Mouse (Mus musculus): ENCODE data around the gene Lrrc58.

Gene Lrrc58

DNA sequence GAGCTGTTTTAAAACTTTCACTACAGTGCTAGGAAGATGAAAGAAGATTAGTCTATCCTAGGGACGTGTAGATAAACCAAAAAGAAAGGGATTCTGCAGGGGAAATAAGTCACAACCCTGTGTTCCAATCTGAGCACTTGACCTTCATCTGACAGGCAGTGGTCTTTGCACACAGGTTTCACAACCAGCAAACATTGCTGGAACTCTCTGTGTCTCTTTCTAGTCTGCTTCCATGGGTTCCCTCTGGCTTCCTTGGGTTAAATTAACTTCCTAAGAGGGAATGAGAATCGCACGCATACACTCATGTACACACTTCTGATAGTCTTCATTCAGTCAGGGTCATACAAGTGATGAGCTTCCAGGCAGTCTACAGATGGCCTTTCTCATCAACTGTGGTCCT lies 4.3 kb upstream of the Lrrc58 start:
- in situ Hi-C loops (cut with MboI; ENCODE audit: low pct_unique_long_range_greater_than_20kb in 1 of 2, low sequenced_read_pairs in 2 of 2, unreplicated experiment in 1 of 2), result no loop called here

DNA sequence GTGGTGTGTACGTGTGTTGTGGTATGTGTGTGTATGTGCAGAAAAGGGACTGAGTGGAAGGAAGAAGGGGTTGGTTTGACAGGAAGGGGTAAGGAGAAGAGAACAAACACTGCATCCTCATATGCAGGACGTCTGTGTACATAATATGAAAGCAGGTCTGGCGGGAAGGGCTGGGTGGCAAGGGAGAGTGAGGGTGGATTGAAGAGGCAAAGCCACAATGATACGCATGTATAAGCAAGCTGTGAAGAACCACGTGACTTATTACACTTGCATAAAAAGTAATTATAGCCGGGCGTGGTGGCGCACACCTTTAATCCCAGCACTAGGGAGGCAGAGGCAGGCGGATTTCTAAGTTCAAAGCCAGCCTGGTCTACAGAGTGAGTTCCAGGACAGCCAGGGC lies 2.3 kb upstream of the Lrrc58 start:
- in situ Hi-C loops (cut with MboI; ENCODE audit: low pct_unique_long_range_greater_than_20kb in 1 of 2, low sequenced_read_pairs in 2 of 2, unreplicated experiment in 1 of 2), result no loop called here

DNA sequence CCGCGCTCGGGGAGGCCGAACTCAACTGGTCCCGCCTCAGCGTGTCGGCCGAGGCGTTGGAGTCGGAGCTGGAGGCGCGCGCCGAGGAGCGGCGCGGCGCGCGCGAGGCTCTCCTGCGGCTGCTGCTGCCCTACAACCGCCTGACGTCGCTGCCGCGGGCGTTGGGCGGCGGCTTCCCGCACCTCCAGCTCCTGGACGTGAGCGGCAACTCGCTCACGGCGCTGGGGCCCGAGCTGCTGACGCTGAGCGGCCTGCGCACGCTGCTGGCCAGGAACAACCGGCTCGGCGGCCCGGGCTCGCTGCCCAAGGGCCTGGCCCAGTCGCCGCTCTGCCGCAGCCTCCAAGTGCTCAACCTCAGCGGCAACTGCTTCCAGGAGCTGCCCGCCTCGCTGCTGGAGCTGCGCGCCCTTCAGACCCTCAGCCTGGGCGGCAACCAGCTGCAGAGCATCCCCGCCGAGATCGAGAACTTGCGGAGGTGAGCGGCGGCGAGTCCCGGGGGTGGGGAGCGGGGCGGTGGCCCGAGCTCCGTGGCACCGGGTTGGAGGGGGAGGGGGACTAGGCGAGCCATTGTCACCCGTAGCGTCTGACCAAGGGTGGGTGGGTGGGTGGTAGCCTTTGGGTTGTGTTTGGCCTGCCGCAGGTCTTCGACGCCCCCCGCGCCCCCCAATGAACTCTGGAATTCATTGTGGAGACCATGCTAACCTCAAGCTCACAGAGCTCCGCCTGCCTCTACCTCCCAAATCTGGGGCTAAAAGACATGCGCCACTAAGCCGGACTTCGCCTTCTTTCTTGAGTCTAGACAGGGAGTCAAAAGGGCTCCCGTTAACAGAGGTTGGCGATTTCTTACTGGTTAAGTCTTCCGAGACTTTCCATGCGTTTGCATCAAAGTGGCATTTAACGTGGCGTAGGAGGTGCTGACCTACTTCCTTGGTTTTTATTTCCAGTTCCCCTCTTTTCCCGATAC lies 599 bp downstream of the Lrrc58 start:
- in situ Hi-C loops (cut with MboI; ENCODE audit: low pct_unique_long_range_greater_than_20kb in 1 of 2, low sequenced_read_pairs in 2 of 2, unreplicated experiment in 1 of 2), result no loop called here

DNA sequence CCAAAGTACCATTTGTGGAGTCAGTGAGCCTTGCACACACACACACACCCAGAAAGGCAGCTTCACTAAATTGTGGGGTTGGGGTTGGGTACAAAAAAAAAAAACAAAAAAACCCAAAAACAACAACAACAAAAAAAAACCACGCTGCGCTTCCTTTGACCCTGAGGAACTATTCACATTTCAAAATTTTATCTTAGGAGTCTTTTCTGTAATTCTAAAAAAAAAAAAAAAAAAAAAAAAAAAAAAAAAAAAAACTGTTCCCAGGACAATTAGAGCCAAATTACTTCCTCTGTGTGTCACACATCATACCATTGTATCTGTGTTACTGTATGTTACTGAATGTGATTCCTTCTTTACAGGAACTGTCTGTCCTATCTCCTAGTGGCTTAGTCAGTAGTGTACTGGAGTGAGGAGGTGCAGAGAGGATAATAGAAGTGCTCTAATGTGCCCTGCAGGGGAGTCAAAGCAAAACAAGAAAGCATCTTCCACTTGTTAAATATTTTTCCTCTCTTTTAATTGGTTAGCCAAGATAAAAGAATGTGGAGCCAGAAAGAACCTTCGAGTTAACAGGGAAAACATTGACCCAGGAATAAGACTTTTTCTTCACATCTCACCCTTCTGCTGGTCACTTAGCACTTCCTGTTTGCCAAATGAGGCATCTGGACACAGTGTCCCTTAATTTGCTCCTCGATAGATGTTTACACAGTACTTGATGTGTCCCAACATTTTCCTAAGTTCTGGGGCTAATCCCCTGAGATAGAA lies 1.5 kb downstream of the Lrrc58 start:
- in situ Hi-C loops (cut with MboI; ENCODE audit: low pct_unique_long_range_greater_than_20kb in 1 of 2, low sequenced_read_pairs in 2 of 2, unreplicated experiment in 1 of 2), result no loop called here

DNA sequence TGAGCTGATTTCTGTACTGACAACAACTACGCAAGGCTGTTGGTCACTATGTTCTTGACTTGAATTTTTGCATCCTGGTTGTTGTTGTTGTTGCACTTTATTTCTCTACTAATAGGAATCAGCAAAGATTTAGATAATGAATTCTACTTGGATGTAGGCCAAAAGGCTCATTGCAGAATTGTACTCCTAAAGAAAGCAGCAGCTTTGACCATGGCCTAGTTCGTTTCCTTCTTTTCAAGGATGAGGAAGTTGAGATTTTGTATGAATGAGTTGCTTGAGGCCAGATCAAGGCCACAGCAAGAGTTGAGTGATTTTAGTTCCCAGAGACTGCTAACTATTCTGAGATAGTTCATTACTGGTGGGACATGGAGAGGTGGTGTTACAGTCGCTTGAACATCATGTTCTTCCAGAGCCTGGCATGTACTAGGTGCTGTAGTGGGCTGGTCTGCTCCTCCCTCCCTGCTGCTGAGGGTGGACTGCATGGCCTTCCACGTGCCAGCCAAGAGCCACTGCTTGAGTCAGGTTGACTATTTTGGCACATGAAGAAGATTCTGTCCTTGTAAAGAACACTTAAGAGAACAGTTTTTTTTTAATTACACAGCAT lies 3.0 kb downstream of the Lrrc58 start:
- in situ Hi-C loops (cut with MboI; ENCODE audit: low pct_unique_long_range_greater_than_20kb in 1 of 2, low sequenced_read_pairs in 2 of 2, unreplicated experiment in 1 of 2), result no loop called here

DNA sequence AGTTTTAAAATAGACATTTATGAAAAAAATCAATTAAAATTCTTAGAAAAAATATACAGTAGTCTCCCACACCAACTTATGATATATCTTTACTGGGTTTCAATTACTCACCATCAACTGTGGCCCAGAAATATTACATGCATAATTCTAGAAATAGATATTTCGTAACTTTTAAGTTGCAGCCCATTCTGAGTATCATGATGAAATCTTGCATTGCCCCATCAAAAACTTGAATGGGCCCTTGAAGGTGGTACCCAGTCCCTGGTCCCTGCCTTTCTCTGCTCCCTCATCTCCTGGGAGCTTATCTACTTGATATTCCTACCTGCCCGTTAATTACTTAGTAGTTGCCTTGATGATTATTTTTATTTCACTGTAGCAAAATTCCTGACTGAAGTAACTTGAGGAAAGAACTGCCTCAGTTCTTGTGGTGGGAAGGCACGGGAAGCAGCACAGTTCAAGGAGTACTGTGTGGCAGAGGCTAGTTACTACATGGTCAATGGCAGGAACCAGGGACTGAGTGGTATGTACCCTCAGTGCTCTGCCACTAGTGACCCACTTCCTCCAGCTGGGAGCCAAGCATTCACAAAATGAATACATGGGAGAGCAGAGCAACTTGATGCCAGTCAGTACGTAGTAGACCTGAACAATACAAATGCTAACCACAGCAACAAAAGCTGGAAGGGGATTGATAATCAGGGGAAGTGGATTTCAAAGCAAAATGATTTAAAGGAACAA lies 6.5 kb downstream of the Lrrc58 start:
- in situ Hi-C loops (cut with MboI; ENCODE audit: low pct_unique_long_range_greater_than_20kb in 1 of 2, low sequenced_read_pairs in 2 of 2, unreplicated experiment in 1 of 2), result no loop called here

DNA sequence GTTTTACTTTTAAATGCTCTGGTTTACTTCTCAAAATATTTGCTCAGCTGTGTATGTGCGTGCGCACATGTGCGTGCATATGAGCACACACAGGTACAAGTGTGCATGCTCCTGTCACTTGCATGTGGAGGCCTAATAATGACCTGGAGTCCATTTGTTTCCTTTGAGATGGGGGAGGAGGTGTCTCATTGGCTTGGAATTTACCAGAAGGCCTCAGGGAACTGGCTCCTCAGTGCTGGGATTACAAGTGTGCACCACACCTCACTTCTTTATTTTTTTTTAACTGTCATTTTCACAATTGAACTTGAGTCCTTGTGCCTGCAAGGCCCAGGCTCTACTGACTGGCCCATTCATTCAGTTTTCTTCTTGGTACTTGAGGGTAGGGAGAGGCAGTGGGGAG lies 9.2 kb downstream of the Lrrc58 start:
- in situ Hi-C loops (cut with MboI; ENCODE audit: low pct_unique_long_range_greater_than_20kb in 1 of 2, low sequenced_read_pairs in 2 of 2, unreplicated experiment in 1 of 2), result no loop called here

DNA sequence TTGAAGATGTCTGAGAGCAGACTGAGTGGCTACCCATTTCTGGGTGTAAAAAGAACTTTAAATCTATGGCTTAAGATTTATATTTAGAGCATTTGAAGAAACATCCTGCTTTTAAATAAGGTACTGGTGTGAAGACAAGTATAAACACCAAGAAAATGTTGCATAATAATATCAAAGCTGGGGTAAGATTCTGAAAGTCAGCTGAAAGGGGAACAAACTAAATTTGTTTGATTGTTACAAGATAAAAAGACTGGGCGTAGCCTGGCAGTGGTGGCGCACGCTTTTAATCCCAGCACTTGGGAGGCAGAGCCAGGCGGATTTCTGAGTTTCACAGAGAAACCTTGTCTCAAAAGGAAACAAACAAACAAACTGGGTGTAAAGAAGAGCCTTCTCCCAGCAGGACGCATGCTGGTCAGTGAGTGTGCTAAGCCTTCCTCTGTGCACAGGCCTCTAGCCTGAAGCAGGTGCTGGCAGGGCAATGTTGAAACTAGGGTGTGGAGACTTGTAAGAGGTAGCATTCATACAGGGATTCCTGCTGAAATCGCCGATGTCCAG lies 10.8 kb downstream of the Lrrc58 start:
- in situ Hi-C loops (cut with MboI; ENCODE audit: low pct_unique_long_range_greater_than_20kb in 1 of 2, low sequenced_read_pairs in 2 of 2, unreplicated experiment in 1 of 2), result no loop called here

DNA sequence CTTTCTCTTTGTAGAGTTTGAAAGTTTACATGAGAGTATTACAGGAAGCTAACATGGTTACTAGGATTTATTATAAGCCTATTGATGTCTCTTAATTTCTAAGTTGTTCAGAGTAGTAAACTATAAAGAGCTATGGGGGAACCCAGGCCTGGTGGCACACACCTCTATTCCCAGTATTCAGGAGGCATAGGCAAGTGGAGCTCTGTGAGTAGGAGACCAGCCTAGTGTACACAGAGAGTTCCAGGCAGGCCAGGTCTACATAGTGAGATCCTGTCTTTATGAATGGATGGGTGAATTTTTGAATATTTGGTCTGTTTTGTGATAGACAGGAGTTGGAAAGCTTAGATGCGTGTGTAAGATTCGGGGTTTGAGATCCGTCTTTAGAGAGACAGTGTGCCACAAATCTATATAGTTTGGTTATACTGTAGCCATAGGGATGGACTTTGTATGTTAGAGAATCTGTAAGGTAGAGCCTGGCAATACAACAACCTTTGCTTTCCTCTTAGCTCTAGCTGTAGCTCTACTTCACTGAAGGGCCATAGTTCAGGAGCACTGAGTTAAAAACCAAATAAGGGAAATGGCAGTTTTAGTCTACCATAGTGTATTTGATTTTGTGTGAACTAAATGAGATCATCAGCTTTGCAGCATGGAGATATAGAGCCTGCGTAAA lies 11.7 kb downstream of the Lrrc58 start:
- in situ Hi-C loops (cut with MboI; ENCODE audit: low pct_unique_long_range_greater_than_20kb in 1 of 2, low sequenced_read_pairs in 2 of 2, unreplicated experiment in 1 of 2), result no loop called here

DNA sequence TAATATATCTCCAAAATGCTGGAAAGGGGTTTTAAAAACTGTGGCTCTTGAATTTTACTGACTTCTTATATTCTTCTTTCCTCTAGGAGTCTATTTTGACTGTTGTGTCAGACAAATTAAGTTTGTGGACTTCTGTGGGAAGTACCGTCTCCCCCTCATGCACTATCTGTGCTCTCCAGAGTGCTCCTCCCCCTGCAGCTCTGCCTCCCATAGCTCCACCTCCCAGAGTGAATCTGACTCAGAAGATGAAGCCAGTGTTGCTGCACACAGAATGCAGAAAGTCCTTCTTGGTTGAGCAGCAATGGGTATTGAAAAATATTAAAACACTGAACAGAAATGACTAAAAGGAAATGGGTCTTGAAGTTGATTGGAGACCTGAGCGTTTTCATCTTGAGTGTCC lies 13.0 kb downstream of the Lrrc58 start:
- in situ Hi-C loops (cut with MboI; ENCODE audit: low pct_unique_long_range_greater_than_20kb in 1 of 2, low sequenced_read_pairs in 2 of 2, unreplicated experiment in 1 of 2), result no loop called here

DNA sequence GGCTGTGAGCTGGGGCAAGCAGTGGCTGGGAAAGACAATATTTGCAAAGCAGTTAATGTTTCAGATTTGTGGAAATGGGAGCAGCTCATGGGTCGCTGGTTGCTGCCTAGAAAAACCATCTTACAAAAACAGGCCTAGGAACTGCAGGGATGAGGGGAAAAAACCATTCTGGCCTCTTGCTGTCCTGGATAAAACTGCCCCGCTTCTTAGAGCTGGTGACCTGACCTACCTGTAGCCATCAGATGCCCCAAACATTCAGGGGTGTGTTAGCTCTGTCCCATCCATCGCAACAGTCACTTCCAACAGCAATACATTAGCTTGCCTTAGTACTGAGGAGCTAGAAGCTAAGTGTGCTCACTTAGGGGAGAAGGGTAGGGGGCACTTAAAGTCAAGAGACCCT lies 20.8 kb downstream of the Lrrc58 start:
- in situ Hi-C loops (cut with MboI; ENCODE audit: low pct_unique_long_range_greater_than_20kb in 1 of 2, low sequenced_read_pairs in 2 of 2, unreplicated experiment in 1 of 2), result no loop called here

DNA sequence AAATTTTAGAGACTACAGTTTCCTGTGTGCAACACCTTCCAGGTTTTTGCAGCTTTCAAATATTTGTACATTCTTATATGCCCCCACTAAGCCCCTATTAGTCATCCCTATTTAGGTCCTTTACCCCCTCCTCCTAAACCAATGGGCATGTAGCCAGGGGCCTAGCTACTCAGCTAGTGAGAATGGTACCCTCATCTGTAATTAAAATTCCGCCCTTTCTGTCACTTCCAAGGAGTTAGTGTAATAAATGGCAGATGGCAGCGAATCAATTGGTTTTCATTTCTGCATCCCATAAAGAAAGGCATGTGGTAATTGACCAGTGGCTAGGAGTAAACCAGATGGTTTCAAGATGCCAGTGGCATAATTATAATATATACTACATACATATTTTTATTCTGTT lies 24.5 kb downstream of the Lrrc58 start:
- in situ Hi-C loops (cut with MboI; ENCODE audit: low pct_unique_long_range_greater_than_20kb in 1 of 2, low sequenced_read_pairs in 2 of 2, unreplicated experiment in 1 of 2), result no loop called here

DNA sequence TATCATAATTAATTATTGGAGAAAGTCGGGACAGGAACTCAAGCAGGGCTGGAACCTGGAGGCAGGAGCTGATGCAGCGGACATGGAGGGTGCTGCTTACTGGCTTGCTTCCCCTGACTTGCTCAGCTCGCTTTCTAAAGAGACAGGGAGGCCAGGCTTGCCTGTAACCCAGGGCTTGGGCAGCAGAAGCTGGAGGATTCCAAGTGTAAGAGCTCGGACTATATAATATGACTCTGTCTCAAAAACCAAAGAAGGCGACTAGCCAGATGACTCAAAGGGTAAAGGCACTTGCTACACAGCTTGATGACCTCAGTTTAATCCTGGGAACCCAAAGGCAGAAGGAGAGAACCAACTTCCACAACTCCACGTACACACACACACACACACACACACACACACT lies 25.2 kb downstream of the Lrrc58 start:
- in situ Hi-C loops (cut with MboI; ENCODE audit: low pct_unique_long_range_greater_than_20kb in 1 of 2, low sequenced_read_pairs in 2 of 2, unreplicated experiment in 1 of 2), result no loop called here

DNA sequence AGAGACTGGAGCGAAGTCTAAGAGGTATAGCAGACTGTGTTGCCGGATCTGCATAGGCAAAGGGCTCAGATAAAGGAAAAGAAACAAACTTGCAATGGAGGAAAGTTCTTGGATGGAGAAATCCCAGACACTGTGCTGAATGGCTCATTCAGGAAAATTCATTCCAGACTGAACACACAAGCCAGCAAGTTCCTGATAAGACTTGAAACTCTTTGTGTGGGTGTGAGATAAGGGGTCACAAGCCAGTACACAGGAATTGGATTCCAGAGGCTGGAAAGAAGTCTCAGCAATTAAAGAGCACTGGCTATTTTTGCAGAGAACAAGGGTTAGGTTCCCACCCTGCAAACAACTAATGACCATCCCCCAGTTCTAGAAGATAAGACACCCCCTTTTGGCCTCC lies 25.8 kb downstream of the Lrrc58 start:
- in situ Hi-C loops (cut with MboI; ENCODE audit: low pct_unique_long_range_greater_than_20kb in 1 of 2, low sequenced_read_pairs in 2 of 2, unreplicated experiment in 1 of 2), result no loop called here

DNA sequence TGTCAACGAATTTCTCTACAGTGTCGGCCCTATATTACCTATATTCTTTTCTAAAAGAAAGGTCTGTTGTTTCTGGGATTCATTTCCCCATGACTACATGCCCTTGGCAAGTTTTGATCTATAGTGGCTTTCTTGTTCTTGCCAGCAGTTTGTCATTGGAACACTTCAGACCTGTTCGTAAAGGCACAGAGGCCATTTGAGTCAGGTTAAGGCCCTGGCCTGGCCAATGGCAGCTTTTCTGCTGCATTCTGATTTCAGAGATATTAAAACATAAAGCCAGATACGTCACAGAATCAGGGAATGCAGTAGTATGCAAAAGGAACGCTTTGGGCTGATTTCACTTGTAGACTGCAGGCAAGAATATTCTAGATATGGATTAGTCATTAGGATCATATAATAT lies 30.6 kb downstream of the Lrrc58 start:
- in situ Hi-C loops (cut with MboI; ENCODE audit: low pct_unique_long_range_greater_than_20kb in 1 of 2, low sequenced_read_pairs in 2 of 2, unreplicated experiment in 1 of 2), result no loop called here

DNA sequence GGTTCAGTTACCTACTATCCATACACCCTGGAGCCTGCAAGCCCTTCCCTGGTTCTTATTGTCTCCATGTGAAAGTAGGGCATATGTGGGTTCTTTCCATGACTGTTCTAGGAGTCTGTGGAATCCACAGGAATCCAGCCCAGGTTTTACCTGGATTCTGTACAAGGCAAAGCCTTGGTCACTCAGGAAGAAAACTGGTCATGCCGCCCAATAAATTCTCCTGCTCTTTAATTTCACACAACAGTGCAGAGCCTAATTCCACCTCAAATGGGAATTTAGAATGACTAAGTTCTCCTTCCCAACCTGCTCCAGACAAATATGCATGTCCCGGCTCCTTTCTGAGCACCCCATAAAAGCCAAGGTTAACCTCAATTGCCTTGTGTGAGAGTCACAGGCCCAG lies 31.2 kb downstream of the Lrrc58 start:
- in situ Hi-C loops (cut with MboI; ENCODE audit: low pct_unique_long_range_greater_than_20kb in 1 of 2, low sequenced_read_pairs in 2 of 2, unreplicated experiment in 1 of 2), result no loop called here

DNA sequence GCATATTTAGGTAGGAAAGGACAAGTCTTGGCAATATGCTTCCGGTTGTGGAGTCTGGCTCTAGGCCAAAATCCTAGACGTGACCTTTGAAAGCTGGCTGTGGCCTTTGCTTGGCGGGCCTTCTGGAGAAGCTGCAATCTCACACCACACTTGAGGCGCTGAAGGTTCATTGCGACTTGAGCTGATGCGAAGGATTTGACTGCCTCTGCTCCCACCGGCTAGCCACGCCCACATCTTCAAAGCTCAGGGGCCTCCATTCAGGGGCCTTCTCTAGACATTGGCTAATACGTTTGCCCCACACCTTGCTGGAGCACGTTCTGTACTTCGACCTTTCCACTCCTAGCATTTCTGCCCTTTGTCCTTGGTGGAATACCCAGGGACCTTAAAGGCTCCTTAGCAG lies 33.1 kb downstream of the Lrrc58 start:
- in situ Hi-C loops (cut with MboI; ENCODE audit: low pct_unique_long_range_greater_than_20kb in 1 of 2, low sequenced_read_pairs in 2 of 2, unreplicated experiment in 1 of 2), result no loop called here

DNA sequence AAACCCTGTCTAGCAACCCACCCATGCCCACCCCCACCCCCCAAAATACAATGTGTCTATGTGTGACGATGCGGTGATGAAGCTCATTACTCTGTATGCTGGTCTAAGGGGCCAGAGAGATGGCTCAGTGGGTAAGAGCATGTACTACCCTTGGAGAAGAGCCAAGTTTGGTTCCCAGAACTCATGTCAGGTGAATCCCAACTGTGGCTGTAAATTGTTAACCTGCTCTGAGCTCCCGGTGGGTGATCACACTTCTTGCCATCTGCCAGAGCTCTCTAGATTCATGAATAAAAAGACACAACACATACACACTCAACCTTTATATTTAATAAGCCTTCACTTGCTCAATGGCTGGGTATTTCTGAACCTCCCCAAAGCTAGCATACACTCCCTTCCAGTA lies 38.3 kb downstream of the Lrrc58 start:
- in situ Hi-C loops (cut with MboI; ENCODE audit: low pct_unique_long_range_greater_than_20kb in 1 of 2, low sequenced_read_pairs in 2 of 2, unreplicated experiment in 1 of 2), result no loop called here
